Mouse (Mus musculus) layer of hippocampus, adult 9-10 months (tissue): ENCODE measurements at regions not wholly inside any gene's neighbourhood (a gene's known extent, or its start where the extent isn't known, plus 50 kb on each side); places are given as distances from the start of the nearest gene placed in this dataset.

Experiments used
- DNase-seq: peaks from one replicate; pipeline ENCODE4 v3.0.0; 2022; ENCODE audit warnings: low spot score

DNA sequence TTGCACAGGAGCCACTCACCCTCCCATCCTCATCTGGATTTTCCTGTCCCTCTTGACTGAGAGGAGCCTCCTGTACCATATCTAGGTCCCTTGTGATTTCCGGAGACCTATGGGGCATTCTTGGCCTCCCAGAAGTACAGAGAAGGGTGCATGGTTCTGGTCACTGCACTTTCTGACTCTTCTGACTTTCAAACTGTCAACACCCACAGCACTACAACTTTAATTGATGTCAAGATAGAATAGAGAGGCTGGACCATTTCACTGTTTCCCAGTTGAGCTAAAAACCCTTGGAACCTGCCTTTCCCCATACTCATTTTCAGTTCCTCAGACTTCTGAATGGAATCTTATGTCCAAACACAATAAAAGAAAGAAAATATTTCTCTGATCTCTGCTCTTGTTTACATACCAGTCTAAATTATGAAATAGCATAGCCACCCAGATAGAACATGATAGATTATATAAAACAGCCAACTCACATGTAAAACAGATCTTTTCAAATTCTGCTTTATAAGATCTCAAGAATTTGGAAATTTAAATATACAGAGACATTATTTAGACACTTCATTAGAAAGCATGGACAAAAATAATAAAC is 144.2 kb downstream of the Ptger3 start:
- DNase-seq, result no peak

DNA sequence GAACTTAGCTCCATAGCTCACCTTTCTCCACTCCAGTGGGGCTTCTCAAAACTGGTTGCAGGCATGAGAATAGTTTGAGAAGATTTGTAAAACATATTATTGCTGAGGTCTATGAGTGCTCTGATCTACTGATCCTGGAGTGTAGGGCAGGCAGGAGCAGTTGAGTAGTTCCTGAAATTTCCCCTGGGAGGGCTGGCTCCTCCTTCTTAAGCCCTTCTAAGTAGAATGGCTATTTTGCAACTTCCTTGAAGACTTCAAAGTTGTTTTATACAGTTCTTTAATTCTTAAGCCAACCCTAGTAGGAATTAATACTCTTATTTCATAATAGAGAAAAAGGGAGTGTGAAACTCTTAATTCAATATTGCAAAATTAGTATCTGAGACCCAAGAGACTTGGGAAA is 133.3 kb downstream of the Ptger3 start:
- no peak for DNase-seq

DNA sequence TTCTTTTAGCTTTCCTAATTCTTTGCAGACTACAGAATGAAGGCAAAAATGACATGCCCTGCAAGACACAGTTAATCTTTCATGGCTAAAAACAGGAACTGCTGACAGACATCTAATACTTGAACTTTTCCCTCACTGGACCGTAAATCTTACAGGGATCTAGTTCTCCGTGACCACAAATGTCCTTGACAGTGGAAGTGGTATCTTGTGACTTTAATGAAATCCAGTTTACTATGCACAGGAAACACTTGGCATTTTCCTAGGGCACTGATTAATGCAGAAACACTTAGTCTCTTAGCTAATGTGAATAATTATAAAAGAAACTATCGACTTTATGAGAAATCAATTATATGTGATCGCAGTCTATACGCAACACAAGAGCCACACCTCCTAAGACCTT is 131.8 kb downstream of the Ptger3 start:
- DNase-seq, result no peak

DNA sequence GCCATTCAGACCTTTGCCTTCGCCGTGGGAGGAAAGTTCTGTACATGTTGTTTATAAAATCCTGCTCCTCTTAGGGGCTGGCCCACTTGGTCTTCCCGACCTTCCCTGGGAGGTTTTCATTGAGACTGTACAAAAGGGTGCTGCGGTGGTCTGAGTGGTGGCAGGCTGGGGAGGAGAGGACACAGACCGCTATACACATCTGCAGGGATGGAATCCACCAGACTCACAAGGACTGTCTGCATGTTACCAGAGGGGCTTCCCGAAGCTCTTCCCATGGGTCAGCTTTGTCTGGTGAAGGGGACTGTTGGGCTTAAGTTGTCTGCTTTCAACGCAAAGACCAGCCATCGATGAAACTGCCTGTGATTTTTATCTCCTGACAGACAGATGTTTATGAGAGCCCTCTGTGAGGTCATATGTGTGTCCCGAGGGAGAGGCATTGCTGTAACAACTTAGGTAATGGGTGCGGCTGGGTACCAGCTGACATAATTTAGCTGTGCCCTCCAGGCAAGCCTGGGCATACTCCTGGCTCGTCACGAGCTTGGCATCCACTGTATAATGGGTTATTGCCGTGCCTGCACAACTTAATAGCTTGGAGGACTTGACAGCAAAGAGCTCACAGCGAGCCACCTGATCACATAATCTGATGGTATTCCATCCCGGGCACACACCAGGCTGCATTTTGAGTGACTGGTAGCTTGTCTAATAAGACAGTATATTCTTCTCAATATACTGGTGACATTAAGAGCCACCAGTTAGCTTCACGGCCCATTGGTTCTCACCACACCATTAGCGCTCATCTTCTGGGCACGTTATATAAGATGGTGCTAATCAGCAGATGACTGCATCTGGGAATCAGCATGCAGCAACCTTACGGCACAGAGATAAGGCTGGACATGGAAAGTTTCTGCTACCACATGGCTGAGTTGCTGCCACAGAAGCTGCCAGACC is 128.7 kb downstream of the Ptger3 start:
- DNase-seq, result no peak
